ENCODE assay signal across 27 mouse cellular contexts in genomic region chrX:16841443-16841842, GRCm38 (mm10). TPM values are rescaled to one million over a fixed set of nuclear protein-coding genes. Genes with fewer than 3 reads are reported as not detected.
DNase-seq lines count a peak whose midpoint lies in the region; ATAC-seq and TF ChIP-seq lines count a peak whose summit lies in the region.
"Had no signal": no experiment of that assay in that cellular context is flagged by ENCODE, and none has a peak within 500 bp of the region (broad histone marks: within the 10 kb centered on the region; RNA-seq: fewer than 3 reads in every experiment).

No protein-coding gene starts in this region.

- ATAC-seq in lung, embryonic 16.5 days (ENCODE audit: low read depth) = 0 out of 2 replicates have a peak, but pooled peaks have one; percentile 23
- no peak for ATAC-seq in hindbrain, embryonic 13.5 days (ENCODE audit: low FRiP score)
- ATAC-seq: forebrain, embryonic 13.5 days; forebrain, embryonic 16.5 days; Patski had no signal

- no peak overlapping the region for H3K27ac ChIP-seq in liver, adult 2 months (replicated peaks; ENCODE audit: insufficient read depth, low read depth, low read length)
- H3K27ac ChIP-seq in lung, embryonic 16.5 days (ENCODE audit: low read length) = peak overlapping the region; percentile 22; the same call in 1 of the 2 replicates
- H3K27ac ChIP-seq in small intestine, adult 2 months (ENCODE audit: insufficient read depth, low read depth, low read length) = peak overlapping the region; percentile 41
- no peak overlapping the region for H3K27ac ChIP-seq in hindbrain, embryonic 13.5 days
- H3K27ac ChIP-seq: forebrain, embryonic 10.5 days; forebrain, embryonic 13.5 days; heart, adult 2 months; heart, embryonic 10.5 days; heart, embryonic 13.5 days; hindbrain, embryonic 15.5 days had no signal

- H3K9ac ChIP-seq in liver, adult 2 months (ENCODE audit: low read depth, low read length) = no peak overlapping the region
- H3K9ac ChIP-seq in lung, embryonic 16.5 days (ENCODE audit: low read length) = no peak overlapping the region
- H3K9ac ChIP-seq in hindbrain, embryonic 13.5 days = no peak overlapping the region
- H3K9ac ChIP-seq: forebrain, embryonic 13.5 days; heart, embryonic 13.5 days; hindbrain, embryonic 15.5 days had no signal

- H3K9me3 ChIP-seq in lung, embryonic 16.5 days (ENCODE audit: control insufficient read depth, low read length) = no peaks in the 10 kb centered on the region
- no peaks in the 10 kb centered on the region for H3K9me3 ChIP-seq in hindbrain, embryonic 13.5 days
- H3K9me3 ChIP-seq: forebrain, embryonic 10.5 days; forebrain, embryonic 13.5 days; G1E; heart, embryonic 10.5 days; heart, embryonic 13.5 days; hindbrain, embryonic 15.5 days had no signal

- H3K27me3 ChIP-seq in liver, adult 2 months (ENCODE audit: control insufficient read depth, insufficient read depth, low read length) = no peaks in the 10 kb centered on the region
- H3K27me3 ChIP-seq in lung, embryonic 16.5 days (ENCODE audit: control insufficient read depth, insufficient read depth, low read depth, low read length) = no peaks in the 10 kb centered on the region
- no peaks in the 10 kb centered on the region for H3K27me3 ChIP-seq in small intestine, adult 2 months (ENCODE audit: control insufficient read depth, insufficient read depth, low read length)
- H3K27me3 ChIP-seq in hindbrain, embryonic 13.5 days = no peaks in the 10 kb centered on the region
- H3K27me3 ChIP-seq: CH12.LX; forebrain, embryonic 13.5 days; heart, embryonic 13.5 days; hindbrain, embryonic 15.5 days had no signal

- H3K36me3 ChIP-seq in liver, adult 2 months (ENCODE audit: control insufficient read depth, insufficient read depth, low read length) = no peaks in the 10 kb centered on the region
- no peaks in the 10 kb centered on the region for H3K36me3 ChIP-seq in lung, embryonic 16.5 days (ENCODE audit: control insufficient read depth, insufficient read depth, low read length)
- no peaks in the 10 kb centered on the region for H3K36me3 ChIP-seq in small intestine, adult 2 months (ENCODE audit: control insufficient read depth, insufficient read depth, low read length)
- H3K36me3 ChIP-seq in hindbrain, embryonic 13.5 days = no peaks in the 10 kb centered on the region
- H3K36me3 ChIP-seq: forebrain, embryonic 10.5 days; G1E; heart, embryonic 10.5 days; heart, embryonic 13.5 days; hindbrain, embryonic 15.5 days had no signal

- no peak for TF ChIP-seq CTCF in liver, adult 2 months (IDR thresholded peaks at IDR 0.05; ENCODE audit: low read depth, low read length)
- no peak for TF ChIP-seq CTCF in small intestine, adult 2 months (IDR thresholded peaks at IDR 0.05; ENCODE audit: extremely low read depth, insufficient read length, insufficient replicate concordance, low read depth, low read length)

- no peaks in the 10 kb centered on the region for H3K79me2 ChIP-seq in liver, adult 2 months (ENCODE audit: control insufficient read depth, insufficient read depth, low read length)

- no peak for TF ChIP-seq POLR2A in liver, adult 2 months (IDR thresholded peaks at IDR 0.05; ENCODE audit: extremely low read depth, insufficient read depth, low read length)
- TF ChIP-seq POLR2A in small intestine, adult 2 months (IDR thresholded peaks at IDR 0.05; ENCODE audit: low read depth, low read length) = no peak

- peak; percentile 88 for DNase-seq in liver, adult 2 months (ENCODE audit: extremely low read depth, low read depth, low spot score)
- DNase-seq in liver = no peak
- DNase-seq in lung, postnatal 14 days = no peak
- DNase-seq: adrenal gland, postnatal 10 days; adrenal gland, postnatal 36 days; B cell, adult 2 months; cerebellum, adult 18-20 months; cerebellum, adult 9-10 months; cerebellum, postnatal 14 days; gastrocnemius, postnatal 10 days; gastrocnemius, postnatal 36 days; heart, adult 2 months; heart, postnatal 14 days; heart, postnatal 4 days had no signal

- H3K4me2 ChIP-seq in lung, embryonic 16.5 days (ENCODE audit: low read depth, low read length) = no peak overlapping the region
- H3K4me2 ChIP-seq in hindbrain, embryonic 13.5 days = no peak overlapping the region
- H3K4me2 ChIP-seq: forebrain, embryonic 13.5 days; heart, embryonic 13.5 days; hindbrain, embryonic 15.5 days had no signal

- no peak overlapping the region for H3K4me3 ChIP-seq in liver, adult 2 months (ENCODE audit: insufficient read depth, low read depth, low read length)
- no peak overlapping the region for H3K4me3 ChIP-seq in lung, embryonic 16.5 days (ENCODE audit: low read length)
- no peak overlapping the region for H3K4me3 ChIP-seq in small intestine, adult 2 months (ENCODE audit: low read depth, low read length)
- H3K4me3 ChIP-seq in hindbrain, embryonic 13.5 days = no peak overlapping the region
- H3K4me3 ChIP-seq: forebrain, embryonic 10.5 days; forebrain, embryonic 13.5 days; heart, adult 2 months; heart, embryonic 10.5 days; heart, embryonic 13.5 days; hindbrain, embryonic 15.5 days had no signal

- 20% methylated on average over 2 of the region's 2 CpGs for WGBS in liver, adult 2 months
- 62% methylated on average over 2 of the region's 2 CpGs for WGBS in lung, embryonic 16.5 days
- WGBS in small intestine, adult 2 months = 32% methylated on average over 2 of the region's 2 CpGs
- 93% methylated on average over 2 of the region's 2 CpGs for WGBS in hindbrain, embryonic 13.5 days

- H3K4me1 ChIP-seq in liver, adult 2 months (ENCODE audit: control insufficient read depth, insufficient read depth, low read length) = peaks cover 2% of the 10 kb centered on the region; the same call in 1 of the 2 replicates
- no peaks in the 10 kb centered on the region for H3K4me1 ChIP-seq in lung, embryonic 16.5 days (replicated peaks; ENCODE audit: control insufficient read depth, insufficient read depth, low read length)
- H3K4me1 ChIP-seq in small intestine, adult 2 months (ENCODE audit: control insufficient read depth, insufficient read depth, insufficient read length, low read length) = peaks cover 3% of the 10 kb centered on the region; the same call in 1 of the 2 replicates
- H3K4me1 ChIP-seq in hindbrain, embryonic 13.5 days (replicated peaks) = no peaks in the 10 kb centered on the region
- H3K4me1 ChIP-seq: forebrain, embryonic 10.5 days; forebrain, embryonic 13.5 days; heart, embryonic 10.5 days; heart, embryonic 13.5 days; hindbrain, embryonic 15.5 days had no signal

RNA-seq across cellular contexts. Expression of gene Maob, which starts 24.3 kb away (rescaled TPM):
- 139 and 175 TPM in 2 replicates for total RNA-seq in liver, adult 2 months (2014; rRNA removed)
- 101 and 125 TPM in 2 replicates for polyA plus RNA-seq in liver, adult 2 months (2012; rRNA removed)
- 45.2 and 51.6 TPM in 2 replicates for polyA plus RNA-seq in lung, embryonic 16.5 days (2015; fragmentation: Nextera tagmentation; extraction: Ambion mirVana)
- 2.5 and 22.2 TPM in 2 replicates for polyA plus RNA-seq in small intestine, adult 2 months (2012; rRNA removed)
- 3.0 and 3.1 TPM in 2 replicates for polyA plus RNA-seq in hindbrain, embryonic 13.5 days (2015; fragmentation: Nextera tagmentation; extraction: Ambion mirVana)
- total RNA-seq: CH12.LX; G1E; granulocyte monocyte progenitor cell, adult 5-6 weeks had no signal
- polyA plus RNA-seq: G1E, Patski had no signal

Comparison
In these comparisons a context has a peak if more than half of its experiments do, and no peak if none do; other contexts are left out.
1. H3K27ac ChIP-seq: peak in lung, embryonic 16.5 days (single experiment) and small intestine, adult 2 months (single experiment); none in liver, adult 2 months (single experiment) and hindbrain, embryonic 13.5 days (single experiment).